Mouse (Mus musculus) lung, postnatal 4 days (tissue): ENCODE measurements around the gene Ighmbp2.

Experiments used
- DNase-seq, 2 experiments: peaks; one replicate each; pipeline ENCODE4 v3.0.0; 2021

Ighmbp2 gene

GRCm38 (mm10) chr19:3282572-3283467 lies at the start of gene Ighmbp2, which contains the start of gene Mrpl21:
Gene Ighmbp2, minus strand, starts transcription at chr19:3283017.
Gene Mrpl21, plus strand, starts transcription at chr19:3282901.
- peak; percentile 94 to 95 for DNase-seq

- peak; percentile 40 to 59 for DNase-seq
Observed at GRCm38 (mm10) chr19:3326479-3327047, 43.7 kb upstream of the Ighmbp2 start.

- DNase-seq = peak in 1 of 2 experiments; percentile 45
Observed at GRCm38 (mm10) chr19:3325771-3326478, 43.1 kb upstream of the Ighmbp2 start.

GRCm38 (mm10) chr19:3324931-3325711 lies 42.3 kb upstream of the Ighmbp2 start:
- DNase-seq = peak; percentile 97 to 98

GRCm38 (mm10) chr19:3324271-3324811 lies 41.5 kb upstream of the Ighmbp2 start:
- peak in 1 of 2 experiments; percentile 59 for DNase-seq

GRCm38 (mm10) chr19:3323753-3324270 lies 41.0 kb upstream of the Ighmbp2 start:
- peak; percentile 80 for DNase-seq

- DNase-seq = peak; percentile 92 to 93
Observed at GRCm38 (mm10) chr19:3323201-3323621, 40.4 kb upstream of the Ighmbp2 start.

GRCm38 (mm10) chr19:3322261-3322969 lies 39.6 kb upstream of the Ighmbp2 start, which contains the start of gene Cpt1a:
Gene Cpt1a, plus strand, starts transcription at chr19:3322334.
- peak; percentile 79 to 82 for DNase-seq

- peak; percentile 89 to 93 for DNase-seq
Observed at GRCm38 (mm10) chr19:3321617-3322016, 38.8 kb upstream of the Ighmbp2 start.

- DNase-seq = no peak
Observed at GRCm38 (mm10) chr19:3320801-3321200, 38.0 kb upstream of the Ighmbp2 start.

GRCm38 (mm10) chr19:3320086-3320485 lies 37.3 kb upstream of the Ighmbp2 start:
- no peak for DNase-seq

- DNase-seq = no peak
Observed at GRCm38 (mm10) chr19:3319341-3319740, 36.5 kb upstream of the Ighmbp2 start.

GRCm38 (mm10) chr19:3307175-3307949 lies 24.5 kb upstream of the Ighmbp2 start:
- DNase-seq = no peak

- no peak for DNase-seq
Observed at GRCm38 (mm10) chr19:3304017-3304416, 21.2 kb upstream of the Ighmbp2 start.

GRCm38 (mm10) chr19:3297775-3298174 lies 15.0 kb upstream of the Ighmbp2 start:
- DNase-seq = no peak

- no peak for DNase-seq
Observed at GRCm38 (mm10) chr19:3297034-3297433, 14.2 kb upstream of the Ighmbp2 start.

- no peak for DNase-seq
Observed at GRCm38 (mm10) chr19:3295245-3295644, 12.4 kb upstream of the Ighmbp2 start.

- DNase-seq = no peak
Observed at GRCm38 (mm10) chr19:3292993-3293392, 10.2 kb upstream of the Ighmbp2 start.

GRCm38 (mm10) chr19:3292028-3292427 lies 9.2 kb upstream of the Ighmbp2 start:
- peak; percentile 65 to 73 for DNase-seq

- no peak for DNase-seq
Observed at GRCm38 (mm10) chr19:3289006-3289405, 6.2 kb upstream of the Ighmbp2 start.
